Mouse (Mus musculus): ENCODE results near the gene Sh2b3.

Gene Sh2b3

DNA sequence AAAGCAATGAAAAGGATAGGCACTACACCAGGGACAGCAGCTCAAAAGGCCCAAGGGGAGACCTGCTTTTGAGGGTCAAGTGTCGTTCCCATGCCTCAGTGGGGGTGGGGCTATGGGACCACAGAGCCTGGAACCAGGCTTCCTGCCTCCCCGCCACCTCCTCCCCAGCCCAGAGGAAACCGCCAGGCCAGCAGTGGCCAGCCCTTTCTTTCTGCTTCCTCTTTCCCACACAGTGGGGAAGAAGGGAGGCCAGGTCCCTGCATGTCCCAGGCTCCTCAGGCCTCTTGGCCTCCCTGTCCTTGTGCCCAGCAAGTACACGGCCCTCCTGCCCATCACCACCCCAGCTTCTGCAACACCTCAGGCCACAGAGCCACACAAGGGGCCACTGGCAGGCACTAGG is 13.3 kb downstream of the Sh2b3 start:
- no peak for DNase-seq (ENCODE audit: low read depth, low spot score)

- DNase-seq (ENCODE audit: low read depth, low spot score), result no peak
These were observed 13.8 kb downstream of the Sh2b3 start for GRCm38 (mm10) chr5:121823668-121824067.

DNA sequence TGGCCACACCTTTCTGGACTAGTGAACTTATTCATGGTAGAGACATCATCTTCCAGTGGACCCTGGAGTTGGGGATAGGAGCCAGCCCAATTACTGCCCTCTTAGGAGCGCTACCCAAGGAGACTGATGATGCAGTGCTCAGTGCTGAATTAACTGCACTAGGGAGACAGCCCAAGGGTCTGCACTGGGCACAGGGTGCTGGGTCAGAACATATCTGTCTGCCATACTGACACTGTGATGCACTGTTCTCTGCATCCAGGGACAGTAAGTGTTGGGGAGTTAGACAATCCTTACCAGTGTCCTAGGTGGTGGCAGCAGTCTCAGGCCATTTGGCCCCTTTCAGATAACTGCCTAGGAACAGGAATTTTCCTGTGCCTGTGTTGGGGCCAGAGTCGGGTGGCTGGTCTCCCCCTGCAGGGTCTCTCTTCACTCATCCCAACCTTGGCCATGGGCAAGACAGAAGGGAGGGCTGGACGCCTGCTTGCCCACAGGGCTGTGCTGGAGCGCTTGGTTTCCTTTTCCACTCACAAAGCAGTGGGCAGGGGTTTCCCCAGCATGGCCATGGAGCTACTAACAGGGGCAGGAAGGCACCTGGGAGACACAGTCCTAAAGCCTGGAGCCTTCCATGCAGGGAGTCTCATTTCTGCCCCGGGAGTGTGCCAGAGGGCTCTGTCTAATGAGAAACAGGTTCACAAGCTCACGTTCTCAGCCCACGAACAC is 14.5 kb downstream of the Sh2b3 start:
- no peak for DNase-seq (ENCODE audit: low read depth, low spot score)

DNA sequence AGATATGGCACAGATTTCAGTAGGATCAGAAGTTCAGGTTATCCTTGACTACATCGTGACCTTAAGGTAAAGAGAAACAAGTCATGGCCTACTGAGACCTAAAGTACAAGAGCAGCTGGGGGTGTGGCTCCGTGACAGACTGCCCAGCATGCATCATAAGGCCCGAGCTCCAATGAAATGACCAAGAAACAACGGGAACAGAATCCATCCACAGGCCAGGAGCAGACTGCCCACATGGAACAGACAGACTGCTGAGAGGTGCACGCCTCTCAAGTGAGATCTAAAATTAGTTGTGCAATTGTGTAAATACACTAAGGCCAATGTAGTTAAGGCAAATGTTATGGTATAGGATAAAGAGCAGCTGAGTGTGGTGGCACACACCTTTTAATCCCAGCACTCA is 15.9 kb downstream of the Sh2b3 start:
- DNase-seq (ENCODE audit: low read depth, low spot score), result no peak

DNA sequence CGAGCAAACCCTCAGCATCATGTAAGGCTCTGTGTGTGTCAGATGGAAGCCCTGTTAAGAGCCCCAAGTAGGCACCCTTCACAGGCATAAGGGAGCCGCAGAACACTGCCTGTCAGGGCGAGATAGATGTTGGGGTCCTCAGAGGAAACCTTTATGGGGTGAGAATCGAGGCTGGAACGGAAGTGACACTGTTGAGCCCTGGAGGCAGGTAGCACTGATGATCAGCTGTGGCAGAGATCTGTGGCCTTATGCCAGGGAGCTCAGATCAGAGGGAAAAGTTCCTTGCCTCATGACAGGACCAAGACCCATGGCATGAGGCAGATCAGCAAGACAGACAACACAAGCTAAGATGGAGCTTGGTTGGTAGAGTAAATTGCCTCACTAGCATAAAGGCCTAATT is 16.3 kb downstream of the Sh2b3 start:
- DNase-seq (ENCODE audit: low read depth, low spot score), result no peak

DNA sequence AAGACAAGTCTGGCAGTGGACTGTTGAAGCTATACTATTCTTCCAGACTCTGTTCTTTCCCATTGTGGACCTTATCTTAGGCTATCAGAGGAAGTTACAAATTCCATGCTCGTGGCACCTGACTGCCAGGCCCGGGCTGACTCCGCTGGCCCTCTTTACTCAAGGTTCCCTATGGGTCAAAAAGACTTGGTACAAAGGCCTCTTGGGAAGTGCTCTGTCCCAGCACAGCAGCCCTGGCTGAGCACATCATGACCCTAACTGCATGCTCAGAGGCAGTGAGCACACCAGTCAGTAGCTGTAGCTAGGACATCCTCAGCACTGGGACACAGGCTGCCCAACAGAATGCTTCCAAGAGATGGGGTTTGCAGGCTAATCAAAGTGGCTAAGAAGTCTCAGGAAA is 16.8 kb downstream of the Sh2b3 start:
- DNase-seq (ENCODE audit: low read depth, low spot score), result no peak

DNA sequence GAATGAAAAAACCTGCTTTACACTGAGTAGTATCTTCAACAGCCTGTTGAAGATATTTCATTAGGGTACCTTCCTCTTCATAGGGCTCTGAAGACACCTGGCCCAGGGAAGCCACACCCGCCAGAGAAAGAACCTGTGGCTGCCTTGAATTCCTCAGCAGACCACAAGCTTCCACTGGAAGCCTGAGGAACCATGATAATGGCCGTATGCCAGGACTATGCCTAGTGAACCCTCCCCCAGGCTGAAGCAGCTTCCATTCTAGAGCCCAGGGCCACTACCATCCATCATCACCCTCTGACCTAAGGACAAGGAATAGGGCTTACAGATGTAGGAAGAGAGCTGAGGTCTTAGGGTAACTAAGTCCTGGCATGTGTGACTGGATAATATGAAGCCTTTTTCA is 17.3 kb downstream of the Sh2b3 start:
- DNase-seq (ENCODE audit: low read depth, low spot score), result no peak

GRCm38 (mm10) chr5:121819559-121819958 is 17.9 kb downstream of the Sh2b3 start:
- DNase-seq (ENCODE audit: low read depth, low spot score), result no peak

DNA sequence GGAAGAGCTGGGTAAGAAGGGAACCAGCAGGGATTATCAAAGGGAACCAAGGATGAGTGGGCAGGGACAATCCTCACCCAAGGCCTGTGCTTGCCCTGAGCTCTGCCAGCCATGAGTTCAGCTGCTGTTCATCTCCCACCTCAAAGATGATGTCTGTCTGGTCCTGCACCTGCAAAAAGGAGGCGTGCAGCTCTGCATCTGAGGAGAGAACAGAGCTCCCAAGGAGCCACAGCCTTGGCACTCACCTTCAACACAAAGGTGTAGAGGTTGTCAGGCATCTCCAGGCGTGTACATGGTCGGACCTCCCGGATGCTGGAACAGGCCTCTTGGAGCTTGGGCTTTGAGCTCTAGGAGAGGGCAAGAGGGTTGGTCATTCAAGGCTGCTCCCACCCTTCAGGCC is 18.6 kb downstream of the Sh2b3 start:
- no peak for DNase-seq (ENCODE audit: low read depth, low spot score)

DNA sequence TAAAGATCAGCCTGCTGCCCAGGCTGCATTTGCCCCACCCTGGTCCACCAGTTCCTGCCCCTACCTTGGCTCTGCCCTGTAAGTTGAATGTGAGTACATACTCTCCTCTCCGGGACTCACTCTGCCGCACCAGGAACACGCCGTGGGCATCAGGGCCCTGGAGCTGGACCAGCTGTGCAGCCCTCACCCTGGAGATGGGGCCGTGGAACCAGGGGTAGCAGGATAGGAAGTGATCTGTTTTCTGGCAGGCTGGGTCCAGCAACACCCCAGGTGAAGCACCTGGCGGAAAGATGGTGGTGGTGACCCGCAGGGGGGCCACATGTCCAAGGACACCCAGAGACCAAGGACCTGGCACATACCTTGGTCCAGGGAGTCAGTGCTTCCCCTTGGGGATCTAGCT is 19.0 kb downstream of the Sh2b3 start:
- no peak for DNase-seq (ENCODE audit: low read depth, low spot score)

DNA sequence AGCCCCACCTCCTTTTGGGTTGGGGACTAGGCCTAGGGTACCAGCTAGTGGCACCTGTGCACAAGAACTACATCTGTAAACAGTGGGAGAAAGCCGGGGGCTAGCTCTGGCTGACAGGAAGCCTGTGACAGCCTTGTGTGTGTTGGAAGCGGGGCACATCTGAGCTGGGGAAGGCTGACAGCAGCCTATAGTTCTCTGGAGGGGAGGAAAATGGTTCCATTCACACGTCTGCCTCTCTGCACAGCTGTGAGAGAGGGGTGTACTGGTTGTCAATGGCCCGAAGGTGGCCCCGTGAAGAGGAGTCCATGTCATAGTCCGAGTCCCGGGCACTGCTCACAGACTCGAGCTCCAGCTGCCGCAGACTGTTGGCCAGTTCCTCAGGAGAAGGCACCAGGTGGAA is 19.9 kb downstream of the Sh2b3 start:
- no peak for DNase-seq (ENCODE audit: low read depth, low spot score)

DNA sequence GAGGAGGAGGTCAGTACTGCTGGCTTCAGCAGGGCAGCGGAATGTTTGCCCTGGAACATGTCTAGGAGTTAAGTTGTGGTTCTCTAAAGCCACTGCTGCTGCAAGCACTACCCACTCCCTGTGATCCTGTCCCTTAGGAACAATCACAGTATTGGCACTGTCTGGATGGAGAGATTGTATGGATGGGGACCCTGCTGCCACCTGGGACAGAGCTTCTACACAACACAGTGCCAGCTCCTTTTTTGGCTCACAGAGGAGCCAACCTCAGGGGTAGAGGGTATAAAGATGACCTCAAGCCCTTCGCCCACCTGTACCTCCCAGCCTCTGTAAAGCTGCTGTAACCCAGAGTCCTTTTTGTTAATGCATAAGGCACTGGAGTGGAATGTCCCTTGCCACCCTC is 20.8 kb downstream of the Sh2b3 start:
- no peak for DNase-seq (ENCODE audit: low read depth, low spot score)

GRCm38 (mm10) chr5:121815867-121816380 is 21.5 kb downstream of the Sh2b3 start:
- DNase-seq (ENCODE audit: low read depth, low spot score), result no peak

DNA sequence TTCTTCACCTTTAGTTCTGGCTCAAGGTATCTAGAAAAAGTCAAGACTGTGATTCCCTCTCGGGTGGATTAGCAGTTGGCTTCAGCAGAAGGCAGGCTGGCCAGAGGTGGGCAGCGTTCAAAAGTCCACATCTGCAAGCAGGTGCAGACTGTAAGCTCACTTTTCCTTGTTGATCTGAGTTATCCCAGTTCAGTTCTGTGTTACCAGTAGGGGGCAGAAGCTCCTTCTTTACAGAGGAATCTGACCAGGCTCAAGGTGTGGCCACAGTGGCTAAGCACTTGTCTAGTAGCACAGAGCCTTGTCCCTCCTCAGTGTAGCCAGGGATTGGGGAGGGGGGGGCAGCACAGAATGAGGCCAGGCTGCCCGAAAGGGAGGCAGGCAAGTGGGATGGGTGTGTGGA is 22.4 kb downstream of the Sh2b3 start:
- DNase-seq (ENCODE audit: low read depth, low spot score), result peak; percentile 67

DNA sequence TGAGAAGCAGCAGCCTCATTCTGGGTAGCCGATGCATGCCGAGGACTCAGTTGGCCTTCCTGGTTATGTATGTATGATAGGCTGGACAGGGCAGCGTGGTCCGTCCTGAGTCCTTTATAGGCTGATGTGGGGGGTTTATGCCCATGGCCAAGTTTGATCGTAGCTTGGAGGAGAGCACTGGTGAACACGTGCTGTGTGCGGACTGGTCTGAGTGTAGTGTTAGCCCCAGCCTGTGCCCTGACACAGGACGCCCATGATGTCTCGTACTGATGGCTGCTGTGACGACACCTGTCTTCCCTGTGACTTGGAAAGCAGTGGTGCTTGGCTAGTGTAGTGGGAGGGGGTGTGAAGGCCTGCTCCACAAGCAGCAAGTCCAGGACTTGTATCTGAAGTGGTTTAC is 23.7 kb downstream of the Sh2b3 start:
- no peak for DNase-seq (ENCODE audit: low read depth, low spot score)

GRCm38 (mm10) chr5:121812526-121813243 is 24.8 kb downstream of the Sh2b3 start:
- no peak for DNase-seq (ENCODE audit: low read depth, low spot score)

DNA sequence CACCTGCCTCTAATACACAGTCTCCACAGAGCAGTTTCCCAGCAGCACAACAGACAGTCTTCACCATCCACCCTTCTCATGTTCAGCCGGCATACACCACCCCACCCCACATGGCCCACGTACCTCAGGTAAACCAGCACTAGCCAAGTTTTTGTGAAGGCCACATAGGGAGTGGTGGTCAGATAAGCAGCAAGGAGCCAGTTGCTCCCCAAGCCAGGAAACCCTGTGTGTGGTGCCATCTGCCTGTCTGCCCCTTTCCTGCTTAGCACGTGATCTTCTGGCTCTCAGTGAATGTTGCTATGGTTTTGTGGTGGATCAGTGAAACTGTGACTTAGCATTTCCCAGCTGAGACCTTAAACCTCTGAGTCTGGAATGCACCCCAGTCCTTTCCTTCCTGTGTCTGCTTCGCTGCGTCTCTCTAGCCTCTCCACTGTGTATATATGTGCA is 25.9 kb downstream of the Sh2b3 start:
- DNase-seq (ENCODE audit: low read depth, low spot score), result no peak

- DNase-seq (ENCODE audit: low read depth, low spot score), result no peak
These were observed 26.9 kb downstream of the Sh2b3 start for GRCm38 (mm10) chr5:121810331-121811151.

DNA sequence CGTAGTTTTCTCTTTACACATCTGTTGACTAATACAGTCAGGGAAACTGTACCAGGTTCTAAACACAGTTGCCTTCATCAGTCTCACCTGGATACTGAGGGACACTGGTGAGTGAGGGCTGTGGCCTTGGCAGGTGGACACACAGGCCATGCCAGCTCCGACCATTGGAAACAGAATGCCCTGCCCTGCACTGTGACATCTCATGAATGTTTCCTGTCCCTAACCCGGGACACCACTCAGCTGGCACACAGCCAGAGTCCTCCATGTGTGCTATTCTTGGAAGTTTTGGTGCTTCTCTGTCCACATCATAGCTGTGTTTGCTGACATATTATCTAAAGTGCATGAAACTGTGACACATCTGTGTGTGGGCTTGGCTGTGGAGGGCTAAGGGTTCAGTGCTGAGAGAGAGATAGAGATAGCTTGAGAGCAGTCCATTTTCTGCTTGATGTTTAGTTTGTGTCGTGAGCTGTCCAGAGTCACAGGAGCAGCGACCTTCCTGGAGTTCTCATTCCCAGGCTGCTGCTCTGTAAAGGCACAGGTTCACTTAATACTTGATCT is 27.7 kb downstream of the Sh2b3 start:
- DNase-seq (ENCODE audit: low read depth, low spot score), result no peak

GRCm38 (mm10) chr5:121808202-121808601 is 29.2 kb downstream of the Sh2b3 start:
- DNase-seq (ENCODE audit: low read depth, low spot score), result no peak

GRCm38 (mm10) chr5:121807186-121807585 is 30.3 kb downstream of the Sh2b3 start:
- DNase-seq (ENCODE audit: low read depth, low spot score), result no peak

DNA sequence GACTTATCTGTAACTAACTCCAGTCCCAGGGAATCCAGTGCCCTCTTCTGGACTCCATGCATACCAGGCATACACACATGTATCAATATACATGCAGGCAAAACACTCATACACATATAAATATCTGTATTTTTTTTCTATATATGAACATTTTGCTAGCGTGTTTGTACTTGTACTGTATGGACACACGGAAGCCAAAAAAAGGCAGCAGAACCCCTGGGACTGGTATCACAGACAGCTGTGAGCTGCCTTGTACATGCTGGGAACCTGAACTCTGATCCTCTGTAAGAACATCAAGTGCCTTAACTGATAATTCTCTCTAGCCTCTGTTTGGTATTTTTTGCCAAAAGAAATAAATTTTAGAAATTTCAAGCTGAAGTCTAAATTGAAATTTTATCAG is 39.0 kb downstream of the Sh2b3 start:
- no peak for DNase-seq (ENCODE audit: low read depth, low spot score)
